Mouse (Mus musculus) liver, embryonic 14.5 days (tissue): Measurements from ENCODE around the gene 2010315B03Rik.

ENCODE experiments used
- CTCF ChIP-seq: IDR thresholded peaks from 2 replicates; pipeline ENCODE4 v1.5.1; 2016; ENCODE audit warnings: antibody characterized with exemption, low read depth, control low read depth
- EP300 ChIP-seq: IDR thresholded peaks from 2 replicates; pipeline ENCODE4 v1.6.1; 2016; ENCODE audit warnings: antibody characterized with exemption, low read depth

DNA sequence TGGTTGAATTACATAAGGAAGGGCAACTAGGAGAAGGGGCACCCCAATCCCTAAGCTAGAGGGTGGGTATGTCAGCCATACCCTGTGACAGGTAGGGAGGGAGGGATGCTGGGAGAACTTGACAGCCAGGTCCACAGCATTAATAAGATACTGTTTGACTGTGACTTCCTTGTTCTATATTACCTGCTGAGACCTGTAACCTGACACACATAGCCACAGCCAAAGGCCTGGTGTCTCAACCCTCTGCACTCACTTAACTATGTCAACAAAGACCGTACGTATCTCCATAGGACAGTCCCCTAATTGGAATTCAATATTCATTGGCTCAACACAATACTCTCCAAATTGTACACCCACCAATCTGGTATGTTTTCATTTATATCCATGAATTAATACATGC lies 33.2 kb downstream of the 2010315B03Rik start:
- TF ChIP-seq CTCF (no peak), EP300 (no peak)
